Mouse (Mus musculus) forebrain, embryonic 14.5 days (tissue): ENCODE measurements at regions not wholly inside any gene's neighbourhood (a gene's known extent, or its start where the extent isn't known, plus 50 kb on each side); places are given as distances from the start of the nearest gene placed in this dataset.
A peak's percentile ranks its signal among the peaks of the same experiment; 100 is the strongest.

Experiments
- ATAC-seq: fragments of 200-750 bp; cut with Nextera tagmentation; 2 replicates; pipeline ENCODE4 v1.8.0; 2017; ENCODE audit warnings: mild to moderate bottlenecking, moderate library complexity
- DNase-seq: peaks from one replicate; pipeline ENCODE4 v3.0.0-alpha.2; 2015; ENCODE audit warnings: low spot score
- H3K27ac ChIP-seq: fragments of 300-500 bp; sonication (generic); 2 replicates; pipeline ENCODE4 v1.5.1; 2014; ENCODE audit warnings: low read depth, mild to moderate bottlenecking, control low read depth, low read length, moderate library complexity
- H3K27me3 ChIP-seq: fragments of 300-500 bp; sonication (generic); replicated peaks from 2 replicates; pipeline ENCODE4 v1.6.1; 2014; ENCODE audit warnings: low read length, control low read depth, mixed read lengths; ENCODE audit not compliant: control insufficient read depth, insufficient read depth
- H3K36me3 ChIP-seq: fragments of 300-500 bp; sonication (generic); 2 replicates; pipeline ENCODE4 v1.6.1; 2014; ENCODE audit warnings: low read length, control low read depth; ENCODE audit not compliant: control insufficient read depth, insufficient read depth
- H3K4me1 ChIP-seq: fragments of 300-500 bp; sonication (generic); 2 replicates; pipeline ENCODE4 v1.6.1; 2014; ENCODE audit warnings: antibody characterized with exemption, low read length, control low read depth; ENCODE audit not compliant: control insufficient read depth, insufficient read depth
- H3K4me2 ChIP-seq: fragments of 300-500 bp; sonication (generic); 2 replicates; pipeline ENCODE4 v1.6.1; 2014; ENCODE audit warnings: mild to moderate bottlenecking, control low read depth, low read length
- H3K4me3 ChIP-seq: fragments of 300-500 bp; sonication (generic); 2 replicates; pipeline ENCODE4 v1.5.1; 2014; ENCODE audit warnings: low read depth, low read length, control low read depth
- H3K9ac ChIP-seq: fragments of 300-500 bp; sonication (generic); 2 replicates; pipeline ENCODE4 v1.6.1; 2014; ENCODE audit warnings: mild to moderate bottlenecking, low read length, control low read depth, moderate library complexity
- H3K9me3 ChIP-seq: fragments of 300-500 bp; sonication (generic); replicated peaks from 2 replicates; pipeline ENCODE4 v1.6.1; 2016; ENCODE audit warnings: low read length, control low read depth, mixed read lengths; ENCODE audit not compliant: control insufficient read depth
- WGBS: fragments of 180-500 bp; shearing (Covaris S2); extraction: QIAGEN DNeasy Blood & Tissue Kit; methylation state at CpG from one replicate; pipeline ENCODE4 v1.1.7; 2014; 5-methylcytosine and 5-hydroxymethylcytosine counted together

DNA sequence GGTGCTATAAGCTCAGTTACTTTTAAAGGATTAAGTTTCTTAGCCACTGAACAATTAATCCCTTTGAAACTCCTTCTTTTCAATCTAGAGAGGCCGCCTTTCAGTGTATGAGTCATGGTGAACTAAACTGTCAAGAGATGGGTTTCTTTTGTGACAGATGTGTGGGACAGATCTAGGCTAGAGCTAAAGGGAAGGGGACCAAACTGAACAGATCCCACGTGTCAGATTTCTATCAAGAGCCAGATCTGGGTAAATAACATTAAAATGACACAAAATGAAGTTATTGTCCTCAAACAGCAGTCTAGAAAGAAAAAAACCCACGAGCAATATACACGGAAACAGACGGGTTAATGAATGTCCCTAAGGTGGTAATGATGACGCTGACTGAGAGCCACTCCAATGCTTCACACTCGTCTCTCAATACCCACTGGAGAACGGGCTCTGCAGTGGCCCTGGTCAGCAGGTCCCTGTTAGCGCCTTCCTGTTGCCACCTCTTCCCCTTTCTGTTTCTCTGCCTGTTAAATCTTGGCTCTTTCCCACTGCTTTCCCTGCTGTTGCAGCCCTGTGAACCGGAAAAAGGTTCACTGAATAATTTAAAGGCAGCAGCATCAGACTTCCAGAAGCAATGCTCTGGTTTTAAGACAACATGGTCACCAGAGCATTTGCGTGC, 52.7 kb upstream of the Rab3gap2 start:
- Histone ChIP-seq H3K27ac (no peak overlapping the region), H3K9ac (no peak overlapping the region), H3K36me3 (no peaks in the 10 kb centered on the region), H3K4me1 (peaks cover 11% of the 10 kb centered on the region; the same call in 1 of the 2 replicates), H3K27me3 (no peaks in the 10 kb centered on the region), H3K4me2 (0 out of 2 replicates have a peak overlapping the region, but pooled peaks have one; percentile 9), H3K9me3 (no peaks in the 10 kb centered on the region), H3K4me3 (no peak overlapping the region)
- 28% methylated on average over 11 of the region's 11 CpGs for WGBS
- DNase-seq (peak; percentile 36), ATAC-seq (peak; percentile 61)

DNA sequence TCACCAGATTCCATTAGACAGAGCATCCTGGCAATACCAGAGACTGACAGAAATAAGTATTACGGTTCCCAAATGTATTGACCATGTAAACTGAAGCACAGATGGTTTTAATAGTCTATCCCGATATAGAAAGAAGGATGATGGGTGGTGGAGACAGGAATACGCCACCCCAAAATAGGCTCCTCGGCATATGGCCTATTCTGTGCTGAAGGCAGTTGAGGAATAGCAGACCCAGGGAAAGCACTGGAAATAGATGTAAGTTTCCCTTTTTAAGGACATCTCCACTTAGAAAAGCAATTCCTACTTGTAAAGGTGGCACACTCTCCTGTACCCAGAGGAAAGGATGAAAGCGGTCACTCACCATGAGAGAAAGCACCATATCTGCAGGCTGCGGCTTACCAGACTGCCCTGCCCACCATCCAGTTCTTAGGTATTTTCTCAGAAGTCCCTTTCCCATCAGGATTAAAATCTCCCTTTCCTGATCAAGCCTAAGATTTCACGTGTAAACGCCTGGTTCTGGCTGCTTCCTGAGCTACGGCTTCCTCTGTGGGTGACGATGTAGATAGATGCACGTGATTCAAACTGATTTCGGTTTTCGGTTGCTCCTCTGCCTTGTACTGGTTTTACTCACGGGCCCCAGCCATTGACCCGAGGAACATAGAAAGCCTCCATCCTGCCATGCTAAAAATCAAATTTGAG, 53.3 kb upstream of the Rab3gap2 start:
- no peak overlapping the region for H3K9ac ChIP-seq
- DNase-seq (no peak), ATAC-seq (no peak)
- 62% methylated on average over 15 of the region's 15 CpGs for WGBS
- peaks cover 11% of the 10 kb centered on the region; the same call in 1 of the 2 replicates for H3K4me1 ChIP-seq
- H3K4me3 ChIP-seq = no peak overlapping the region
- H3K27ac ChIP-seq = no peak overlapping the region
- H3K4me2 ChIP-seq = 0 out of 2 replicates have a peak overlapping the region, but pooled peaks have one; percentile 9
- no peaks in the 10 kb centered on the region for H3K27me3 ChIP-seq
- H3K36me3 ChIP-seq = no peaks in the 10 kb centered on the region
- no peaks in the 10 kb centered on the region for H3K9me3 ChIP-seq

DNA sequence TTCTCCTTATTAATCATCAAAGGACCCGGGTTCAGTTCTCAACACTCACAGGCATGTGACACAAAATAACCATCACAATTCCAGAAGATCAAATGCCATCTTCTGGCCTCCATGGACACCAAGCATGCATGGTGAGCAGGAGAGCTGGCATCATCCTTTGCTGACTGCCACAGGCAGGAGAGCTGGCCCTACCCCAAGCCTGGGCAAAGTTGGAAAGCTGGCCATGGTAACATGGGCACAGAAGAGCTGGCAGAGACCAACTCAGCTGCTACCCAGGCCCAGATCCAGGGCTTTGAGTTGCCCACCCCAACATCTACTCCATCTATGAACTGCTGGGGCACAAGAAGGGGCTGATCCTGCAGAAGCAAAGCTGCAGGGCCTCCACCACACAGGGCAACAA, 59.1 kb upstream of the Rab3gap2 start:
- H3K27me3 ChIP-seq = no peaks in the 10 kb centered on the region
- H3K4me2 ChIP-seq = no peak overlapping the region
- ATAC-seq = no peak
- H3K36me3 ChIP-seq = no peaks in the 10 kb centered on the region
- no peaks in the 10 kb centered on the region for H3K9me3 ChIP-seq
- no peaks in the 10 kb centered on the region for H3K4me1 ChIP-seq
- H3K27ac ChIP-seq = no peak overlapping the region
- DNase-seq = no peak
- H3K9ac ChIP-seq = no peak overlapping the region
- 93% methylated on average over 1 of the region's 1 CpGs for WGBS
- no peak overlapping the region for H3K4me3 ChIP-seq

DNA sequence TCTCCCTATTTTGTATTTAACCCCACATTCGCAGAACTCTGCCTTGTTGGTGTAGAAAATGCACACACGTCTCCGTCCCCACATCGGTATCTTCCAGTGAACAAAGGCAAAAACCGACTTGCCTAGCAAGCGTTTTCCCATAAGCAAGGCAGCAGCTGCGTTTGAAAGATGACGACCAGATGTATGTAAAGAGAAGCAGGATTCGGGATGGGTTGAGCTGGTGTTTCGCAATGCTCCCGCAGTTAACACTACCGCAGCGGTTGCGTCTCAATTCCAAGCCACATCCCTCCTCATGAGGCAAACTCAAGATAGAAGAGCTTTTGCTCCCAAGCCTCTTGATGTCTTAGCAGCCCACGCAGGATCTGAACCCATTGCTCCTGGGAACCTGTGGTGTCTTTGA, 59.9 kb upstream of the Rab3gap2 start:
- Histone ChIP-seq H3K36me3 (no peaks in the 10 kb centered on the region), H3K9me3 (no peaks in the 10 kb centered on the region), H3K27me3 (no peaks in the 10 kb centered on the region), H3K9ac (no peak overlapping the region), H3K4me3 (no peak overlapping the region), H3K4me1 (no peaks in the 10 kb centered on the region), H3K27ac (no peak overlapping the region), H3K4me2 (no peak overlapping the region)
- DNase-seq (no peak), ATAC-seq (no peak)
- 95% methylated on average over 15 of the region's 15 CpGs for WGBS

DNA sequence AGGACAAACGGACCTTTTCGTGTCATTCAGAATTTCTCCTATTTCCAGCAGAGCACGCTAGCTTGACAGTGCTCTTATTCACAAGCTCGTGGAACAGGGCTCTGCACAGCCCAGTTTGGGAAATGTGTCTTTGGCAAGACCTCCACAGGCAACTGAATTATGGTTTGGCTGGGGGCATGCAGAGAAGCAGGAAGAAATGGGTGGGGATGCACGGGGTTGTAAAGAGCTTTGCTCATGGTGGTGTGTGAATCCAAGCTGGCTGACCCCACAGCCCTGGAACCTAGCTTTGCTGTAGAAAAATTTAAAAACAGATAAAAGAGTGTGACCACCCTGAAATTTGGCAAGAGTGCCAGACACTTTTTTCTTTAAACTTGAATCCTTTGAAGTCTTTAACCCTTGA, 63.6 kb upstream of the Rab3gap2 start:
- DNase-seq = no peak

DNA sequence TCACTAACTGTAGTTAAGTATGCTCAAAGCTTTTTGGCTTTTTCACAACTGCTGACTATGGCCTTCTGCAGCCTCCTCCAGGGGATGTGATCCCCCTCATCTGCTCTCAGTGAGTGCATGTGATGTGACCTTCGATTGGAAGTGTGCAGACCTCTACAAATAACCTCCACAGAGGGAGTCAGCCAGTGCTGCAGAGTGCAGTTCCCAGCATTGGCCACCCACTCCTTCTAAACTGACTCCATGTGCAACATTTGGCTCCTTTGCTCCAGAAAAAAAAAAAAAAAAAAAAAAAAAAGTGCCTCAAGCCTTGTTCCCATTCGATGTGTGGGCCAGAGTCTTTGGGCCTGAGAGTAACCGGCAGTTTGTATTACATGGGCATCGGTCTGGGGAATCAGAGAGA, 75.7 kb upstream of the Rab3gap2 start:
- Histone ChIP-seq H3K4me3 (no peak overlapping the region), H3K9ac (no peak overlapping the region), H3K9me3 (no peaks in the 10 kb centered on the region), H3K4me2 (no peak overlapping the region), H3K36me3 (no peaks in the 10 kb centered on the region), H3K4me1 (no peaks in the 10 kb centered on the region), H3K27me3 (no peaks in the 10 kb centered on the region), H3K27ac (no peak overlapping the region)
- DNase-seq (no peak), ATAC-seq (no peak)
- WGBS = 73% methylated on average over 4 of the region's 4 CpGs

More for the DNA sequence above, 63.6 kb upstream of the Rab3gap2 start:
- Histone ChIP-seq H3K27me3 (no peaks in the 10 kb centered on the region), H3K9me3 (no peaks in the 10 kb centered on the region), H3K4me2 (no peak overlapping the region), H3K36me3 (no peaks in the 10 kb centered on the region), H3K4me3 (no peak overlapping the region), H3K27ac (no peak overlapping the region), H3K9ac (no peak overlapping the region), H3K4me1 (no peaks in the 10 kb centered on the region)
- WGBS = 85% methylated on average over 5 of the region's 5 CpGs
- ATAC-seq = no peak

DNA sequence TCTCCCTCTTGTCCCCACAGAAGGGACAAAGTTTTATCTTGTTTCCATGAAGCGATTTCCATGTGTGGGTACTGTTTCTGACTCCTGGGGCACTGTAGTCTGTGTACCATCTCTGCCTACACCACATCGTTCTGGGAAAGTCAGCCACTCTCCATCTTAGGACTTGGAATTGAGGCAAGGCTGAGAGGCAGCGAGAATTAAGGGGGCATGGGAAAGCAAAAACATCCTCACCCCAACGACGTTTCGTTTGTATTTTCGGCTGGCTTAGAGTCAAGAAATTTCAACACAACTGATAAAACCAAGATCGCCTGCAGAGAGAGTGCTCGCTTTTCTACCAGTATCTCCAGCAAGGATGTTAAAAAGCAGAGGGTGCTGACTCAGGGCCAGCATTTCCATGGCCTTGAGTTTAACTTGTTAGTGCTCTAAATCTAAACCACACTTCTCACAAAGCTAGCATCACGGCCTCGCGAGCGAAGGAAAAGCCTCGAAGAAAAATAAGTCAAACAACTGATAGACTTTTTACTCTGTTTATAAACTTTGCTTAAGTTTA, 78.1 kb upstream of the Rab3gap2 start:
- Histone ChIP-seq H3K4me2 (no peak overlapping the region), H3K27me3 (no peaks in the 10 kb centered on the region), H3K27ac (no peak overlapping the region), H3K9ac (no peak overlapping the region), H3K9me3 (no peaks in the 10 kb centered on the region), H3K4me1 (no peaks in the 10 kb centered on the region), H3K4me3 (no peak overlapping the region), H3K36me3 (no peaks in the 10 kb centered on the region)
- ATAC-seq (no peak), DNase-seq (no peak)
- whole genome bisulfite sequencing = 80% methylated on average over 14 of the region's 14 CpGs

DNA sequence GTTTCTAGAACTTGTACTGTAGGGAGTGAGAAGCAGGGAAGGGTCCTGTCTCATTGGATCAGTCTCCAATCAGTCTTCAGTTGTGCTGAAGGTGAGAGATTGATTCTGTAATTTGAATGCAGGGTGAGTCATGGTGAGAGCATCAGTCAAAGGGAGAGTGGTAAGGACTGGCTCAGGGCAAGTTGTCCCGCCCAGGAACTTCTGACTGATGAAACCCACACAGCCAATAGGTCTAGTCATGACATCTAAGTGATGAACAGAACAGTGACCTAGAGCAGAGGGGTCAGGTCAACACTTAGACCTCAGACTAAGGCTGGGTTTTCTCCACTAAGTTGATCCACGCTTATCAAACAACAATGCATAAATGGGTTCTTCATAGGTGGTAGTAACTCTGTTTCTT, 82.4 kb upstream of the Rab3gap2 start:
- DNase-seq = no peak
- H3K9ac ChIP-seq = no peak overlapping the region
- WGBS = 81% methylated on average over 2 of the region's 2 CpGs
- no peak overlapping the region for H3K27ac ChIP-seq
- H3K9me3 ChIP-seq = no peaks in the 10 kb centered on the region
- ATAC-seq = no peak
- H3K27me3 ChIP-seq = no peaks in the 10 kb centered on the region
- no peaks in the 10 kb centered on the region for H3K4me1 ChIP-seq
- no peak overlapping the region for H3K4me3 ChIP-seq
- no peak overlapping the region for H3K4me2 ChIP-seq
- H3K36me3 ChIP-seq = no peaks in the 10 kb centered on the region

DNA sequence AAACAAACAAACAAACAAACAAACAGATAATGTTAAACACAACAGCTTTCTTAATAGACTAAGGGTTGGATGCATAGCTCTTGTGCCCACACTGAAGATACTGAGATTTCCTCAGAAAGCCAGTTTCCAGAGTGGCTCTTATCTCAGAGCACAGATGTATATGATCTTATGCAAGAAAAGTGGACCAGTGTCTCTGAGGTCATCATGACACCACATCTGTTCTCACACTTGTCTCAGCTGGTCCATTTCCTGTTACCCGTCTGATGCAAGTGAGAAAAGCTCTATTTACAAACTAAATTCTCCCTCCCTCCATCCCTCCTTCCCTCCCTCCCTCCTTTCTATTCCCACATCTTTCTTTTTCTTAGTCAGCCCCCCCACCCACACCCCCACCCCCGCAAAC, 83.5 kb upstream of the Rab3gap2 start:
- Histone ChIP-seq H3K27me3 (no peaks in the 10 kb centered on the region), H3K9ac (no peak overlapping the region), H3K4me1 (no peaks in the 10 kb centered on the region), H3K4me3 (no peak overlapping the region), H3K9me3 (no peaks in the 10 kb centered on the region), H3K4me2 (no peak overlapping the region), H3K27ac (no peak overlapping the region), H3K36me3 (no peaks in the 10 kb centered on the region)
- ATAC-seq = no peak
- no peak for DNase-seq
- 83% methylated on average over 2 of the region's 2 CpGs for WGBS
